Mouse (Mus musculus): Measurements from ENCODE around the gene Mrpl58. TPM values are rescaled to one million over a fixed set of nuclear protein-coding genes. Genes with fewer than 3 reads are reported as not detected.

The Mrpl58 gene
- total and polyA plus RNA-seq, 2 experiments from 2014 or later = 107 to 224 TPM

- DNase-seq (ENCODE audit: low spot score) (no peak), ATAC-seq (ENCODE audit: insufficient read depth, low read depth) (peak; percentile 47; the same call in 1 of the 2 replicates)
- H3K9ac ChIP-seq (replicated peaks; ENCODE audit: low read depth, low read length) = peak overlapping the region; percentile 29; the same call in 1 of the 2 replicates
- TF ChIP-seq EP300 (IDR thresholded peaks at IDR 0.05; ENCODE audit: low read depth) = no peak
- H3K27me3 ChIP-seq (ENCODE audit: control insufficient read depth, insufficient read depth, low read length) = no peaks in the 10 kb centered on the region
- H3K9me3 ChIP-seq (replicated peaks; ENCODE audit: control insufficient read depth, low read length) = no peaks in the 10 kb centered on the region
- peak overlapping the region; percentile 55 for H3K4me2 ChIP-seq (ENCODE audit: low read depth, low read length)
- peaks cover 20% of the 10 kb centered on the region for H3K36me3 ChIP-seq (replicated peaks; ENCODE audit: control insufficient read depth, insufficient read depth, low read length)
- peak overlapping the region; percentile 31 for H3K4me3 ChIP-seq (ENCODE audit: low read depth, low read length)
- WGBS = 12% methylated on average over 31 of the region's 31 CpGs
- peaks cover 7% of the 10 kb centered on the region; the same call in 1 of the 2 replicates for H3K4me1 ChIP-seq (ENCODE audit: control insufficient read depth, insufficient read depth)
- no peak overlapping the region for H3K27ac ChIP-seq (ENCODE audit: low read depth)
These were observed 32.2 kb downstream of the Mrpl58 start for GRCm38 (mm10) chr11:115435596-115436337.

DNA sequence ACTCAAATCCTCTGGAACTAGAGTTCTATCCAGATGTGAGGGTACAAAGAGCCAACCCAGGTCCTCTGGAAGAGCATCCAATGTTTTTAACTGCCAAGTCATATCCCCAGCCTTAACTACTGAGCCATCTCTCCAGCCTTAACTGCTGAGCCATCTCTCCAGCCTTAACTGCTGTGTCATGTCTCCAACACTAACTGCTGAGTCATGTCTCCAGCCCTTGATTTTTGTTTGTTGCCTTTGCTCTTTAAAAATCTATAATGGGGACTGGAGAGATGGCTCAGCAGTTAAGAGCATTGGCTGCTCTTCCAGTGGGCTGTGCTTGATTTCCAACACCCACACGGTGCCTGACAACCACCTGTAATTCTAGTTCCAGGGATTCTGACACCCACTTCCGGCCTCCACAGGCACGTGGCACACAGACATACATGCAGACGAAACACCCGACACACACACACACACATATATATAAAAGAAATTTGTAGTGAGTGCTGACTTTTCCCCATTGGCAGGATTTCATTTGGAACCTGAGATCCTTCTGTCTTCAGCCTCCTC lies 34.1 kb downstream of the Mrpl58 start:
- no peaks in the 10 kb centered on the region for H3K9me3 ChIP-seq (replicated peaks; ENCODE audit: control insufficient read depth, low read length)
- no peak overlapping the region for H3K9ac ChIP-seq (replicated peaks; ENCODE audit: low read depth, low read length)
- no peak overlapping the region for H3K27ac ChIP-seq (ENCODE audit: low read depth)
- ATAC-seq (ENCODE audit: insufficient read depth, low read depth) (no peak), DNase-seq (ENCODE audit: low spot score) (no peak)
- 66% methylated on average over 5 of the region's 5 CpGs for WGBS
- 0 out of 2 replicates have a peak, but pooled peaks cover 2% of the 10 kb centered on the region for H3K36me3 ChIP-seq (replicated peaks; ENCODE audit: control insufficient read depth, insufficient read depth, low read length)
- peaks cover 7% of the 10 kb centered on the region; the same call in 1 of the 2 replicates for H3K4me1 ChIP-seq (ENCODE audit: control insufficient read depth, insufficient read depth)
- H3K4me3 ChIP-seq (ENCODE audit: low read depth, low read length) = no peak overlapping the region
- H3K27me3 ChIP-seq (ENCODE audit: control insufficient read depth, insufficient read depth, low read length) = no peaks in the 10 kb centered on the region
- TF ChIP-seq EP300 (IDR thresholded peaks at IDR 0.05; ENCODE audit: low read depth) (no peak), CTCF (IDR thresholded peaks at IDR 0.05; ENCODE audit: low read depth) (no peak)
- H3K4me2 ChIP-seq (ENCODE audit: low read depth, low read length) = no peak overlapping the region

- WGBS = 83% methylated on average over 3 of the region's 3 CpGs
- ATAC-seq (ENCODE audit: insufficient read depth, low read depth) = no peak
- Histone ChIP-seq H3K9ac (replicated peaks; ENCODE audit: low read depth, low read length) (no peak overlapping the region), H3K27ac (ENCODE audit: low read depth) (no peak overlapping the region), H3K27me3 (ENCODE audit: control insufficient read depth, insufficient read depth, low read length) (no peaks in the 10 kb centered on the region), H3K4me1 (ENCODE audit: control insufficient read depth, insufficient read depth) (peaks cover 7% of the 10 kb centered on the region; the same call in 1 of the 2 replicates), H3K9me3 (replicated peaks; ENCODE audit: control insufficient read depth, low read length) (no peaks in the 10 kb centered on the region), H3K4me3 (ENCODE audit: low read depth, low read length) (no peak overlapping the region), H3K36me3 (replicated peaks; ENCODE audit: control insufficient read depth, insufficient read depth, low read length) (no peaks in the 10 kb centered on the region), H3K4me2 (ENCODE audit: low read depth, low read length) (no peak overlapping the region)
- TF ChIP-seq CTCF (IDR thresholded peaks at IDR 0.05; ENCODE audit: low read depth) (no peak), EP300 (IDR thresholded peaks at IDR 0.05; ENCODE audit: low read depth) (no peak)
- no peak for DNase-seq (ENCODE audit: low spot score)
These were observed 35.8 kb downstream of the Mrpl58 start for GRCm38 (mm10) chr11:115439326-115439725.

DNA sequence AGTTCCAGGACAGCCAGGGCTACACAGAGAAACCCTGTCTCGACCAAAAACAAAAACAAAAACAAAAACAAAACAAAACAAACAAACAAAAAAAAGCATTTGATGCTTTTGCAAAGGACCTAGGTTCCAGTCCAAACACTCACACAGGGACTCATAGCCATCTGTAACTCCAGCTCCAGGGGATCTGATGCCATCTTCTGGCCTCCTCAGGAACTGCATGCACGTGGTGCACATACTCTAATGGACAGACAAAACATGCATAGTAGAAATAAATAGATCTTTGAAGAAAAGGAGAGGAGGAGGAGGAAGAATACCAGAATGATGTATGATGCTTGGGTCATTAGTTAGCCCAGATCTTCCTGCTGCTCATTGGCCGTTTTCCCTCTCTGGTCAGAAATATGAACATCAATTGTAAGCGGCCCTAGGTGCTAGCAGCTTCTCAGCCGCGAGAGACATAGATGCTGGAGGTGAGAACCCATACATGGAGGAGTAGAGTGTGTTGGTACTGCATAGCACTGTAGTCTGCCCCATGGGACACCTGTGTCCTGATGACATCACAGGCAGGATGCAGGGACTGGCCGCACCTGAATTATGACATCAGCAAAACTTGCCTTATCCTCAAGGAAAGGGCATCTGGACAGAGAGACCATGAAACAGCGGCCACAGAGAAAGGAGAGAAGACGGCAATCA lies 36.5 kb downstream of the Mrpl58 start, which contains the start of gene Trim80:
Trim80 (plus strand) TSS at position 640 of the 690 bp plus-strand sequence.
- no peak for DNase-seq (ENCODE audit: low spot score)
- no peak within 1 kb of the TSS for H3K9ac ChIP-seq (replicated peaks; ENCODE audit: low read depth, low read length)
- H3K27me3 ChIP-seq (ENCODE audit: control insufficient read depth, insufficient read depth, low read length) = no peaks in the 10 kb centered on the region
- H3K4me3 ChIP-seq (ENCODE audit: low read depth, low read length) = no peak within 1 kb of the TSS
- no peak for ATAC-seq (ENCODE audit: insufficient read depth, low read depth)
- 94% methylated on average over 9 of the region's 9 CpGs for WGBS
- no peak within 1 kb of the TSS for H3K4me2 ChIP-seq (ENCODE audit: low read depth, low read length)
- no peak for TF ChIP-seq EP300 (IDR thresholded peaks at IDR 0.05; ENCODE audit: low read depth)
- TF ChIP-seq CTCF (IDR thresholded peaks at IDR 0.05; ENCODE audit: low read depth) = no peak
- H3K27ac ChIP-seq (ENCODE audit: low read depth) = no peak within 1 kb of the TSS
- H3K36me3 ChIP-seq (replicated peaks; ENCODE audit: control insufficient read depth, insufficient read depth, low read length) = no peaks in the 10 kb centered on the region
- H3K9me3 ChIP-seq (replicated peaks; ENCODE audit: control insufficient read depth, low read length) = no peaks in the 10 kb centered on the region
- peaks cover 7% of the 10 kb centered on the region; the same call in 1 of the 2 replicates for H3K4me1 ChIP-seq (ENCODE audit: control insufficient read depth, insufficient read depth)

DNA sequence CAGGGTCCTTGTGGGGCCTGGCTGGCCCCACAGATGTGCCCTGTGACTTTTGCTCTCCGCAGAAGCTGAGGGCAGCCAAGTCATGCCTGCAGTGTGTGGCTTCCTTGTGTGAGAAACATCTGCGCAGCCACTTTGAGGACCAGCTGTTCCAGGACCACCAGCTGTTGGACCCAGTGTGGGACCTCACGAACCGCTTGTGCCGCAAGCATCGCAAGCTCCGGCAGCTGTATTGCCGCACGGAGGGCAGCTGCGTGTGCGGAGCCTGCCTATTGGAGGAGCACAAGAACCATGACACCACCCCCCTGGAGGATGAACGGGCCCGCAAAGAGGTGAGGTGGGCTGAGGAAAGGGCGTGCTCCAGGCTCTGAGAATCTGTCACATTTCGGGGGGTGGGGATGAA lies 37.9 kb downstream of the Mrpl58 start:
- H3K36me3 ChIP-seq (replicated peaks; ENCODE audit: control insufficient read depth, insufficient read depth, low read length) = no peaks in the 10 kb centered on the region
- no peak overlapping the region for H3K9ac ChIP-seq (replicated peaks; ENCODE audit: low read depth, low read length)
- WGBS = 41% methylated on average over 15 of the region's 15 CpGs
- no peak for DNase-seq (ENCODE audit: low spot score)
- no peak for ATAC-seq (ENCODE audit: insufficient read depth, low read depth)
- no peaks in the 10 kb centered on the region for H3K9me3 ChIP-seq (replicated peaks; ENCODE audit: control insufficient read depth, low read length)
- H3K4me2 ChIP-seq (ENCODE audit: low read depth, low read length) = no peak overlapping the region
- H3K4me1 ChIP-seq (ENCODE audit: control insufficient read depth, insufficient read depth) = peaks cover 3% of the 10 kb centered on the region
- no peaks in the 10 kb centered on the region for H3K27me3 ChIP-seq (ENCODE audit: control insufficient read depth, insufficient read depth, low read length)
- no peak for TF ChIP-seq EP300 (IDR thresholded peaks at IDR 0.05; ENCODE audit: low read depth)
- no peak for TF ChIP-seq CTCF (IDR thresholded peaks at IDR 0.05; ENCODE audit: low read depth)
- no peak overlapping the region for H3K4me3 ChIP-seq (ENCODE audit: low read depth, low read length)
- H3K27ac ChIP-seq (ENCODE audit: low read depth) = no peak overlapping the region
